Mouse (Mus musculus) kidney, postnatal 0 days (tissue): ENCODE measurements around the gene Olfm2. TPM values are rescaled to one million over a fixed set of nuclear protein-coding genes. Genes with fewer than 3 reads are reported as not detected.

Experiments
- ATAC-seq: fragments of 200-750 bp; cut with Nextera tagmentation; replicated peaks from 2 replicates; pipeline ENCODE4 v1.8.0; 2017; ENCODE audit warnings: low read depth, moderate number of reproducible peaks, moderate TSS enrichment, moderate library complexity; ENCODE audit not compliant: low FRiP score
- DNase-seq: peaks from one replicate; pipeline ENCODE4 v3.0.0-alpha.2; 2016; ENCODE audit warnings: low spot score
- H3K27ac ChIP-seq: fragments of 300-500 bp; sonication (generic); 2 replicates; pipeline ENCODE4 v1.5.1; 2014; ENCODE audit warnings: mild to moderate bottlenecking
- H3K27me3 ChIP-seq: fragments of 300-500 bp; sonication (generic); 2 replicates; pipeline ENCODE4 v1.6.1; 2014; ENCODE audit warnings: low read length, mixed read lengths; ENCODE audit not compliant: insufficient read depth
- H3K36me3 ChIP-seq: fragments of 300-500 bp; sonication (generic); 2 replicates; pipeline ENCODE4 v1.6.1; 2014; ENCODE audit warnings: low read length, mixed read lengths; ENCODE audit not compliant: insufficient read depth
- H3K4me1 ChIP-seq: fragments of 300-500 bp; sonication (generic); replicated peaks from 2 replicates; pipeline ENCODE4 v1.6.1; 2014; ENCODE audit warnings: antibody characterized with exemption, low read length, mixed read lengths; ENCODE audit not compliant: insufficient read depth
- H3K4me2 ChIP-seq: fragments of 300-500 bp; sonication (generic); 2 replicates; pipeline ENCODE4 v1.6.1; 2014; ENCODE audit warnings: mild to moderate bottlenecking, low read length, moderate library complexity, mixed read lengths
- H3K4me3 ChIP-seq: fragments of 300-500 bp; sonication (generic); replicated peaks from 2 replicates; pipeline ENCODE4 v1.5.1; 2014; ENCODE audit warnings: low read depth, low read length
- H3K9ac ChIP-seq: fragments of 300-500 bp; sonication (generic); 2 replicates; pipeline ENCODE4 v1.6.1; 2014; ENCODE audit warnings: low read depth, low read length
- H3K9me3 ChIP-seq: fragments of 300-500 bp; sonication (generic); replicated peaks from 2 replicates; pipeline ENCODE4 v1.6.1; 2016; ENCODE audit warnings: low read length, inconsistent platforms, mixed read lengths
- CTCF ChIP-seq: IDR thresholded peaks from 2 replicates; pipeline ENCODE4 v1.5.1; 2016; ENCODE audit warnings: antibody characterized with exemption, low read depth, mild to moderate bottlenecking, moderate library complexity
- WGBS: fragments of 180-500 bp; shearing (Covaris S2); extraction: QIAGEN DNeasy Blood & Tissue Kit; methylation state at CpG from one replicate; pipeline ENCODE4 v1.1.7; 2014; 5-methylcytosine and 5-hydroxymethylcytosine counted together
- polyA plus RNA-seq: library from polyadenylated mRNA; unstranded; fragments of >200 nt; fragmentation: Nextera tagmentation; extraction: Ambion mirVana; gene quantifications from 2 replicates; pipeline ENCODE4 v1.2.1, GENCODE M21; 2015

Gene Olfm2
- polyA plus RNA-seq, 1 experiment from 2014 or later, result 3.4 TPM

- Histone ChIP-seq H3K36me3 (no peaks in the 10 kb centered on the region), H3K4me2 (no peak overlapping the region), H3K9me3 (no peaks in the 10 kb centered on the region; the same call in 1 of the 2 replicates), H3K27ac (no peak overlapping the region), H3K4me1 (no peaks in the 10 kb centered on the region), H3K9ac (no peak overlapping the region), H3K4me3 (no peak overlapping the region), H3K27me3 (no peaks in the 10 kb centered on the region)
- WGBS, result 83% methylated on average over 3 of the region's 3 CpGs
- ATAC-seq (no peak), DNase-seq (no peak)
- no peak for TF ChIP-seq CTCF
Observed at GRCm38 (mm10) chr9:20781286-20781685, 35.1 kb upstream of the Olfm2 start.

GRCm38 (mm10) chr9:20765274-20765673, 19.1 kb upstream of the Olfm2 start:
- H3K27ac ChIP-seq, result no peak overlapping the region
- no peak overlapping the region for H3K4me2 ChIP-seq
- H3K9me3 ChIP-seq, result no peaks in the 10 kb centered on the region
- H3K4me3 ChIP-seq, result no peak overlapping the region
- WGBS, result 61% methylated on average over 2 of the region's 2 CpGs
- DNase-seq, result no peak
- no peaks in the 10 kb centered on the region for H3K36me3 ChIP-seq
- H3K4me1 ChIP-seq, result no peaks in the 10 kb centered on the region
- no peaks in the 10 kb centered on the region for H3K27me3 ChIP-seq
- no peak for ATAC-seq
- no peak for TF ChIP-seq CTCF
- no peak overlapping the region for H3K9ac ChIP-seq

GRCm38 (mm10) chr9:20763099-20763498, 16.9 kb upstream of the Olfm2 start:
- H3K9me3 ChIP-seq, result no peaks in the 10 kb centered on the region
- ATAC-seq, result no peak

GRCm38 (mm10) chr9:20762197-20762961, 16.2 kb upstream of the Olfm2 start:
- no peak overlapping the region for H3K4me3 ChIP-seq
- H3K9me3 ChIP-seq, result no peaks in the 10 kb centered on the region
- H3K27ac ChIP-seq, result no peak overlapping the region
- no peak for TF ChIP-seq CTCF
- H3K36me3 ChIP-seq, result no peaks in the 10 kb centered on the region
- ATAC-seq, result no peak
- 44% methylated on average over 7 of the region's 7 CpGs for WGBS
- H3K4me1 ChIP-seq, result no peaks in the 10 kb centered on the region
- no peak overlapping the region for H3K4me2 ChIP-seq
- H3K9ac ChIP-seq, result no peak overlapping the region
- H3K27me3 ChIP-seq, result no peaks in the 10 kb centered on the region
- no peak for DNase-seq

More at GRCm38 (mm10) chr9:20763099-20763498, 16.9 kb upstream of the Olfm2 start:
- Histone ChIP-seq H3K4me1 (no peaks in the 10 kb centered on the region), H3K27me3 (no peaks in the 10 kb centered on the region), H3K4me3 (no peak overlapping the region), H3K27ac (no peak overlapping the region), H3K4me2 (no peak overlapping the region), H3K36me3 (no peaks in the 10 kb centered on the region), H3K9ac (no peak overlapping the region)
- 73% methylated on average over 1 of the region's 1 CpGs for WGBS
- TF ChIP-seq CTCF, result no peak
- DNase-seq, result no peak

- Histone ChIP-seq H3K27ac (no peak overlapping the region), H3K4me1 (no peaks in the 10 kb centered on the region), H3K4me2 (no peak overlapping the region), H3K27me3 (no peaks in the 10 kb centered on the region), H3K36me3 (no peaks in the 10 kb centered on the region), H3K9ac (no peak overlapping the region), H3K4me3 (no peak overlapping the region), H3K9me3 (no peaks in the 10 kb centered on the region)
- no peak for ATAC-seq
- TF ChIP-seq CTCF, result no peak
- DNase-seq, result no peak
- 69% methylated on average over 3 of the region's 3 CpGs for WGBS
Observed at GRCm38 (mm10) chr9:20761388-20761787, 15.2 kb upstream of the Olfm2 start.

- Histone ChIP-seq H3K4me3 (no peak overlapping the region), H3K27me3 (no peaks in the 10 kb centered on the region), H3K4me1 (no peaks in the 10 kb centered on the region), H3K4me2 (no peak overlapping the region), H3K27ac (no peak overlapping the region), H3K9ac (no peak overlapping the region), H3K36me3 (no peaks in the 10 kb centered on the region), H3K9me3 (no peaks in the 10 kb centered on the region)
- 49% methylated on average over 12 of the region's 12 CpGs for WGBS
- ATAC-seq (no peak), DNase-seq (peak; percentile 53)
- TF ChIP-seq CTCF, result no peak
Observed at GRCm38 (mm10) chr9:20760813-20761212, 14.7 kb upstream of the Olfm2 start.
